10 mouse cellular contexts compared by ENCODE assay signal in the genomic region with DNA sequence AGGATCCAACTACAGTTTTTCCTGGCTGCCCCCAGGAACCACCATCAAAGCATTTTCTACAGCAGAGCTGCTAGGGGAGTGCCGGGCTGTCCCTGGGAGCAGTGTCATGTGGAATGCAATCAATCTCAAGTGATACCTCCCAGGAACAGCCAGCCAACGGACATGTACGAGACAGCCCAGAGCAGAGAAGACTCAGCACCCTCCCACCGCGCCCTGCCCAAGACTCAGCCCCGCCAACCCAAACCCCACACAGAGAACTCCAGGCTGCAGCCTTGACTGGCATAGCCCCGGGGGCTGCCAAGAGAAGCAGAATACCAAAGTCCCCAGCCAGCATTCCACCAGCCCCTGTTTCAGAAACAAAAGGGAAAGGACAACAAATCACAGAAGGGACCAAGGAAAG. TPM values are rescaled to one million over a fixed set of nuclear protein-coding genes. Genes with fewer than 3 reads are reported as not detected.
DNase-seq lines count a peak whose midpoint lies in the region; ATAC-seq and TF ChIP-seq lines count a peak whose summit lies in the region.
"Had no signal": no experiment of that assay in that cellular context is flagged by ENCODE, and none has a peak within 500 bp of the region (broad histone marks: within the 10 kb centered on the region; RNA-seq: fewer than 3 reads in every experiment).

No protein-coding gene starts in this region.

- peak overlapping the region; percentile 79 for H3K27ac ChIP-seq in intestine, embryonic 16.5 days (ENCODE audit: low read length)
- H3K27ac ChIP-seq in midbrain, embryonic 14.5 days (replicated peaks; ENCODE audit: low read depth, low read length): no peak overlapping the region

- H3K27me3 ChIP-seq in Patski: no peaks in the 10 kb centered on the region
- H3K27me3 ChIP-seq in intestine, embryonic 16.5 days (replicated peaks; ENCODE audit: control insufficient read depth, insufficient read depth, low read length): no peaks in the 10 kb centered on the region
- H3K27me3 ChIP-seq in midbrain, embryonic 14.5 days (ENCODE audit: control insufficient read depth, insufficient read depth, low read length): no peaks in the 10 kb centered on the region

- no peak for TF ChIP-seq CTCF in Patski (IDR thresholded peaks at IDR 0.05)
- no peak for TF ChIP-seq CTCF in lung, adult 2 months (IDR thresholded peaks at IDR 0.05; ENCODE audit: insufficient read depth, low read length)

- TF ChIP-seq POLR2A in lung, adult 2 months (IDR thresholded peaks at IDR 0.05; ENCODE audit: borderline replicate concordance, extremely low read depth, low read depth, low read length): no peak; the same call in 1 of the 2 replicates

- H3K36me3 ChIP-seq in intestine, embryonic 16.5 days (ENCODE audit: control insufficient read depth, insufficient read depth, low read length): no peaks in the 10 kb centered on the region
- no peaks in the 10 kb centered on the region for H3K36me3 ChIP-seq in midbrain, embryonic 14.5 days (ENCODE audit: control insufficient read depth, insufficient read depth, low read length)

- ATAC-seq in Patski: peak; percentile 33
- ATAC-seq in intestine, embryonic 16.5 days: peak; percentile 55
- no peak for ATAC-seq in megakaryocyte progenitor cell, adult 5-6 weeks (replicated peaks; ENCODE audit: poor library complexity)
- ATAC-seq in midbrain, embryonic 14.5 days (ENCODE audit: low FRiP score, low TSS enrichment): no peak

- POLR2A ChIA-PET in Patski (lab: Charles Lee): interaction anchor here (0.7 kb wide), 1 partner anchor 9 kb away, joined by 4 read pairs; no protein-coding TSS in a partner anchor

- intact Hi-C loops in left cerebral cortex, postnatal 4 days (cut with DNase I): no loop called here

- H3K4me3 ChIP-seq in intestine, embryonic 16.5 days (ENCODE audit: low read length): 0 out of 2 replicates have a peak overlapping the region, but pooled peaks have one; percentile 17
- H3K4me3 ChIP-seq in lung, adult 2 months (replicated peaks; ENCODE audit: extremely low read depth, low read depth, low read length): peak overlapping the region; percentile 59
- no peak overlapping the region for H3K4me3 ChIP-seq in midbrain, embryonic 14.5 days (replicated peaks; ENCODE audit: low read depth, low read length)

- peak overlapping the region; percentile 36; the same call in 1 of the 2 replicates for H3K9ac ChIP-seq in intestine, embryonic 16.5 days (ENCODE audit: low read depth, low read length)
- H3K9ac ChIP-seq in midbrain, embryonic 14.5 days (replicated peaks; ENCODE audit: low read length): no peak overlapping the region

- peaks cover 30% of the 10 kb centered on the region for H3K4me1 ChIP-seq in intestine, embryonic 16.5 days (ENCODE audit: control insufficient read depth, insufficient read depth, low read length)
- H3K4me1 ChIP-seq in lung, adult 2 months (ENCODE audit: control insufficient read depth, insufficient read depth, low read length): peaks cover 13% of the 10 kb centered on the region; the same call in 1 of the 2 replicates
- no peaks in the 10 kb centered on the region for H3K4me1 ChIP-seq in midbrain, embryonic 14.5 days (ENCODE audit: control insufficient read depth, insufficient read depth, low read length)

- H3K9me3 ChIP-seq in intestine, embryonic 16.5 days (ENCODE audit: control insufficient read depth, low read length): no peaks in the 10 kb centered on the region
- H3K9me3 ChIP-seq in midbrain, embryonic 14.5 days (ENCODE audit: control insufficient read depth, low read length): no peaks in the 10 kb centered on the region

- 8% methylated on average over 7 of the region's 7 CpGs for WGBS in intestine, embryonic 16.5 days
- WGBS in lung, adult 2 months: 7% methylated on average over 7 of the region's 7 CpGs
- WGBS in midbrain, embryonic 14.5 days: 66% methylated on average over 7 of the region's 7 CpGs

- CTCF ChIA-PET in Patski (lab: Charles Lee): interaction anchor here (0.7 kb wide), 1 partner anchor 10 kb away, joined by 4 read pairs; no protein-coding TSS in a partner anchor

- peak overlapping the region; percentile 32 for H3K4me2 ChIP-seq in intestine, embryonic 16.5 days (ENCODE audit: low read depth, low read length)
- H3K4me2 ChIP-seq in midbrain, embryonic 14.5 days (ENCODE audit: low read length): no peak overlapping the region

- DNase-seq in Patski (ENCODE audit: low read depth, low spot score): no peak
- peak; percentile 53 to 70 for DNase-seq in adrenal gland, postnatal 36 days
- peak; percentile 23 for DNase-seq in lung, adult 2 months
- no peak for DNase-seq in thymus, postnatal 10 days (ENCODE audit: low spot score in 2 of 2)
- DNase-seq in midbrain, embryonic 14.5 days: no peak
- no peak for DNase-seq in left cerebral cortex, postnatal 4 days

- in situ Hi-C loops in Patski (cut with MboI; ENCODE audit: low pct_unique_long_range_greater_than_20kb): no loop called here

RNA-seq across cellular contexts. Expression of a gene that starts 31.0 kb away (rescaled TPM):
- polyA plus RNA-seq in Patski (2021): 25.5 TPM
- 10 to 100 TPM in 1 of 2 experiments, 1 to 10 TPM in 1; 7.9 to 14.2 TPM for total RNA-seq in adrenal gland, postnatal 36 days (2021)
- 13.9 and 14.6 TPM in 2 replicates for polyA plus RNA-seq in intestine, embryonic 16.5 days (2015; fragmentation: Nextera tagmentation; extraction: Ambion mirVana)
- 17.8 and 24.4 TPM in 2 replicates for polyA plus RNA-seq in lung, adult 2 months (2012; rRNA removed)
- 50.8 and 54.4 TPM in 2 replicates for total RNA-seq in megakaryocyte progenitor cell, adult 5-6 weeks (2015)
- total RNA-seq in megakaryocyte progenitor cell, adult 5-6 weeks (2017): 72.0 and 77.3 TPM in 2 replicates
- polyA plus RNA-seq in midbrain, embryonic 14.5 days (2014; fragmentation: Nextera tagmentation; extraction: Ambion mirVana): 2.8 and 5.6 TPM in 2 replicates
- total RNA-seq in left cerebral cortex, postnatal 4 days (2021): 1 to 10 TPM; 3.9 to 6.1 TPM

RNA-seq across cellular contexts. Expression of a gene that starts 35.0 kb away (rescaled TPM):
- polyA plus RNA-seq in Patski (2021): not detected
- total RNA-seq in adrenal gland, postnatal 36 days (2021): not detected
- not detected in 2 replicates for polyA plus RNA-seq in intestine, embryonic 16.5 days (2015; fragmentation: Nextera tagmentation; extraction: Ambion mirVana)
- not detected in 2 replicates for polyA plus RNA-seq in lung, adult 2 months (2012; rRNA removed)
- total RNA-seq in megakaryocyte progenitor cell, adult 5-6 weeks (2015): not detected in 2 replicates
- total RNA-seq in megakaryocyte progenitor cell, adult 5-6 weeks (2017): not detected in 2 replicates
- not detected in 2 replicates for polyA plus RNA-seq in midbrain, embryonic 14.5 days (2014; fragmentation: Nextera tagmentation; extraction: Ambion mirVana)
- total RNA-seq in left cerebral cortex, postnatal 4 days (2021): not detected
- total RNA-seq: heart, adult 18-20 months; neutrophil, adult 5-6 weeks had no signal

Comparison
In these comparisons a context has a peak if more than half of its experiments do, and no peak if none do; other contexts are left out.
1. ATAC-seq: peak in Patski (single experiment) and intestine, embryonic 16.5 days (single experiment); none in megakaryocyte progenitor cell, adult 5-6 weeks (single experiment) and midbrain, embryonic 14.5 days (single experiment).
2. DNase-seq: peak in adrenal gland, postnatal 36 days (2 of 2) and lung, adult 2 months (single experiment); none in Patski (single experiment), thymus, postnatal 10 days (0 of 2), midbrain, embryonic 14.5 days (single experiment) and left cerebral cortex, postnatal 4 days (single experiment).